Mouse (Mus musculus) frontal cortex, postnatal 25 days (tissue): Measurements from ENCODE around the gene Agap1.

Source experiments
- DNase-seq, 2 experiments: peaks; one replicate each; pipeline ENCODE4 v3.0.0; 2022; ENCODE audit warnings: low spot score in 2 of 2

Agap1 gene

GRCm38 (mm10) chr1:89756387-89756786 lies 301.8 kb downstream of the Agap1 start:
- no peak for DNase-seq

GRCm38 (mm10) chr1:89757545-89757944 lies 302.9 kb downstream of the Agap1 start:
- DNase-seq: no peak

GRCm38 (mm10) chr1:89763912-89764311 lies 309.3 kb downstream of the Agap1 start:
- DNase-seq: no peak

- DNase-seq: no peak
Observed at GRCm38 (mm10) chr1:89766891-89767290, 312.3 kb downstream of the Agap1 start.

- DNase-seq: no peak
Observed at GRCm38 (mm10) chr1:89769641-89770040, 315.0 kb downstream of the Agap1 start.

- DNase-seq: no peak
Observed at GRCm38 (mm10) chr1:89770298-89770697, 315.7 kb downstream of the Agap1 start.

- no peak for DNase-seq
Observed at GRCm38 (mm10) chr1:89775750-89776149, 321.1 kb downstream of the Agap1 start.

- no peak for DNase-seq
Observed at GRCm38 (mm10) chr1:89780675-89781074, 326.1 kb downstream of the Agap1 start.

- no peak for DNase-seq
Observed at GRCm38 (mm10) chr1:89781861-89782260, 327.3 kb downstream of the Agap1 start.

- DNase-seq: no peak
Observed at GRCm38 (mm10) chr1:89786793-89787192, 332.2 kb downstream of the Agap1 start.

- DNase-seq: no peak
Observed at GRCm38 (mm10) chr1:89798724-89799123, 344.1 kb downstream of the Agap1 start.

GRCm38 (mm10) chr1:89801506-89801905 lies 346.9 kb downstream of the Agap1 start:
- no peak for DNase-seq

- no peak for DNase-seq
Observed at GRCm38 (mm10) chr1:89804981-89805380, 350.4 kb downstream of the Agap1 start.

- DNase-seq: no peak
Observed at GRCm38 (mm10) chr1:89812816-89813215, 358.2 kb downstream of the Agap1 start.

- no peak for DNase-seq
Observed at GRCm38 (mm10) chr1:89816487-89817206, 362.0 kb downstream of the Agap1 start.

- no peak for DNase-seq
Observed at GRCm38 (mm10) chr1:89821822-89822221, 367.2 kb downstream of the Agap1 start.

- no peak for DNase-seq
Observed at GRCm38 (mm10) chr1:89822431-89822830, 367.8 kb downstream of the Agap1 start.

- no peak for DNase-seq
Observed at GRCm38 (mm10) chr1:89823036-89823435, 368.4 kb downstream of the Agap1 start.

GRCm38 (mm10) chr1:89827051-89827450 lies 372.4 kb downstream of the Agap1 start:
- DNase-seq: no peak

- no peak for DNase-seq
Observed at GRCm38 (mm10) chr1:89831095-89831494, 376.5 kb downstream of the Agap1 start.

- no peak for DNase-seq
Observed at GRCm38 (mm10) chr1:89844064-89844463, 389.5 kb downstream of the Agap1 start.

GRCm38 (mm10) chr1:89845487-89845886 lies 390.9 kb downstream of the Agap1 start:
- no peak for DNase-seq

- DNase-seq: no peak
Observed at GRCm38 (mm10) chr1:89846148-89846547, 391.5 kb downstream of the Agap1 start.
